Mouse (Mus musculus): ENCODE data around the gene Ces2e. TPM values are rescaled to one million over a fixed set of nuclear protein-coding genes. Genes with fewer than 3 reads are reported as not detected.

Ces2e gene
- polyA plus RNA-seq, 1 experiment from 2014 or later, result not detected

- no peak overlapping the region for H3K4me3 ChIP-seq
- no peak for ATAC-seq (ENCODE audit: extremely low read depth, insufficient number of reproducible peaks, low FRiP score, low TSS enrichment)
- H3K4me2 ChIP-seq, result no peak overlapping the region
- H3K9me3 ChIP-seq, result no peaks in the 10 kb centered on the region
- no peak overlapping the region for H3K9ac ChIP-seq
- H3K27ac ChIP-seq (replicated peaks), result no peak overlapping the region
- WGBS, result 62% methylated on average over 8 of the region's 8 CpGs
- no peaks in the 10 kb centered on the region for H3K36me3 ChIP-seq
- no peaks in the 10 kb centered on the region for H3K27me3 ChIP-seq (replicated peaks)
- H3K4me1 ChIP-seq, result no peaks in the 10 kb centered on the region
Observed at GRCm38 (mm10) chr8:104962229-104962901, 36.3 kb downstream of the Ces2e start.

- no peaks in the 10 kb centered on the region for H3K4me1 ChIP-seq
- 75% methylated on average over 4 of the region's 4 CpGs for WGBS
Observed at GRCm38 (mm10) chr8:104963375-104963894, 37.4 kb downstream of the Ces2e start.

GRCm38 (mm10) chr8:104984126-104984525 is 58.1 kb downstream of the Ces2e start:
- no peak overlapping the region for H3K27ac ChIP-seq (replicated peaks)
- no peak overlapping the region for H3K4me2 ChIP-seq
- peaks cover 14% of the 10 kb centered on the region; the same call in 1 of the 2 replicates for H3K9me3 ChIP-seq
- H3K27me3 ChIP-seq (replicated peaks), result no peaks in the 10 kb centered on the region
- no peaks in the 10 kb centered on the region for H3K4me1 ChIP-seq
- H3K36me3 ChIP-seq, result no peaks in the 10 kb centered on the region
- no peak overlapping the region for H3K4me3 ChIP-seq
- no peak overlapping the region for H3K9ac ChIP-seq
- no peak for ATAC-seq (ENCODE audit: extremely low read depth, insufficient number of reproducible peaks, low FRiP score, low TSS enrichment)
- 74% methylated on average over 5 of the region's 5 CpGs for WGBS

More at GRCm38 (mm10) chr8:104963375-104963894, 37.4 kb downstream of the Ces2e start:
- Histone ChIP-seq H3K27me3 (replicated peaks) (no peaks in the 10 kb centered on the region), H3K4me2 (no peak overlapping the region), H3K36me3 (no peaks in the 10 kb centered on the region), H3K9ac (no peak overlapping the region), H3K9me3 (no peaks in the 10 kb centered on the region), H3K4me3 (no peak overlapping the region), H3K27ac (replicated peaks) (no peak overlapping the region)
- no peak for ATAC-seq (ENCODE audit: extremely low read depth, insufficient number of reproducible peaks, low FRiP score, low TSS enrichment)

Other genes starting within 250 kb of the Ces2e start
- gene Ces2a, start 192.3 kb upstream of the Ces2e start, polyA plus RNA-seq (2015; fragmentation: Nextera tagmentation; extraction: Ambion mirVana), result 0.23 TPM in 1 of 2 replicates, not detected in the other
- 0.05 and 0.10 TPM in 2 replicates for gene Ces2b, start 94.7 kb upstream of the Ces2e start, polyA plus RNA-seq (2015; fragmentation: Nextera tagmentation; extraction: Ambion mirVana)
- not detected in 2 replicates for gene Ces2c, start 79.2 kb upstream of the Ces2e start, polyA plus RNA-seq (2015; fragmentation: Nextera tagmentation; extraction: Ambion mirVana)
- not detected in 2 replicates for gene Ces2f, start 21.1 kb downstream of the Ces2e start, polyA plus RNA-seq (2015; fragmentation: Nextera tagmentation; extraction: Ambion mirVana)
- gene Ces2g, start 35.5 kb downstream of the Ces2e start, polyA plus RNA-seq (2015; fragmentation: Nextera tagmentation; extraction: Ambion mirVana), result 1.4 and 2.0 TPM in 2 replicates
- not detected in 2 replicates for gene Ces2h, start 74.6 kb downstream of the Ces2e start, polyA plus RNA-seq (2015; fragmentation: Nextera tagmentation; extraction: Ambion mirVana)
- not detected in 2 replicates for gene Ces3a, start 122.3 kb downstream of the Ces2e start, polyA plus RNA-seq (2015; fragmentation: Nextera tagmentation; extraction: Ambion mirVana)
- gene Ces3b, start 157.5 kb downstream of the Ces2e start, polyA plus RNA-seq (2015; fragmentation: Nextera tagmentation; extraction: Ambion mirVana), result not detected in 2 replicates
- gene Ces4a, start 205.5 kb downstream of the Ces2e start, polyA plus RNA-seq (2015; fragmentation: Nextera tagmentation; extraction: Ambion mirVana), result not detected in 2 replicates
- gene Cbfb, start 244.4 kb downstream of the Ces2e start, polyA plus RNA-seq (2015; fragmentation: Nextera tagmentation; extraction: Ambion mirVana), result 39.4 and 43.0 TPM in 2 replicates

Measured in heart, embryonic 13.5 days (tissue).